Mouse (Mus musculus) embryonic facial prominence, embryonic 15.5 days (tissue): ENCODE measurements around the gene Cd244a. TPM values are rescaled to one million over a fixed set of nuclear protein-coding genes. Genes with fewer than 3 reads are reported as not detected.

Experiments used
- ATAC-seq: fragments of 200-750 bp; cut with Nextera tagmentation; 2 replicates; pipeline ENCODE4 v1.8.0; 2017; ENCODE audit warnings: low read depth, moderate TSS enrichment; ENCODE audit not compliant: insufficient number of reproducible peaks, low FRiP score, low TSS enrichment
- H3K27ac ChIP-seq: fragments of 300-500 bp; sonication (generic); replicated peaks from 2 replicates; pipeline ENCODE4 v1.5.1; 2015; ENCODE audit warnings: mild to moderate bottlenecking, inconsistent platforms
- H3K27me3 ChIP-seq: fragments of 300-500 bp; sonication (generic); 2 replicates; pipeline ENCODE4 v1.6.1; 2015; ENCODE audit warnings: inconsistent platforms
- H3K36me3 ChIP-seq: fragments of 300-500 bp; sonication (generic); 2 replicates; pipeline ENCODE4 v1.6.1; 2015; ENCODE audit warnings: mild to moderate bottlenecking, inconsistent platforms
- H3K4me1 ChIP-seq: fragments of 300-500 bp; sonication (generic); 2 replicates; pipeline ENCODE4 v1.6.1; 2015; ENCODE audit warnings: inconsistent platforms
- H3K4me2 ChIP-seq: fragments of 300-500 bp; sonication (generic); replicated peaks from 2 replicates; pipeline ENCODE4 v1.6.1; 2015; ENCODE audit warnings: mild to moderate bottlenecking, inconsistent platforms
- H3K4me3 ChIP-seq: fragments of 300-500 bp; sonication (generic); replicated peaks from 2 replicates; pipeline ENCODE4 v1.5.1; 2015; ENCODE audit warnings: mild to moderate bottlenecking, inconsistent platforms
- H3K9ac ChIP-seq: fragments of 300-500 bp; sonication (generic); 2 replicates; pipeline ENCODE4 v1.6.1; 2015; ENCODE audit warnings: inconsistent platforms
- H3K9me3 ChIP-seq: fragments of 300-500 bp; sonication (generic); replicated peaks from 2 replicates; pipeline ENCODE4 v1.6.1; 2016; ENCODE audit warnings: inconsistent platforms
- WGBS: fragments of 180-500 bp; shearing (Covaris S2); methylation state at CpG from one replicate; pipeline ENCODE4 v1.1.7; 2015; 5-methylcytosine and 5-hydroxymethylcytosine counted together
- polyA plus RNA-seq: library from polyadenylated mRNA; unstranded; fragments of >200 nt; fragmentation: Nextera tagmentation; extraction: Ambion mirVana; gene quantifications from 2 replicates; pipeline ENCODE4 v1.2.1, GENCODE M21; 2015

Cd244a gene
- polyA plus RNA-seq, 1 experiment from 2014 or later: 0.17 TPM

GRCm38 (mm10) chr1:171627801-171628200 lies 68.8 kb downstream of the Cd244a start:
- no peaks in the 10 kb centered on the region for H3K9me3 ChIP-seq
- no peaks in the 10 kb centered on the region for H3K27me3 ChIP-seq
- no peak overlapping the region for H3K27ac ChIP-seq
- no peak overlapping the region for H3K4me2 ChIP-seq
- no peaks in the 10 kb centered on the region for H3K4me1 ChIP-seq
- no peak overlapping the region for H3K4me3 ChIP-seq
- 70% methylated on average over 3 of the region's 3 CpGs for WGBS
- no peaks in the 10 kb centered on the region for H3K36me3 ChIP-seq
- no peak for ATAC-seq
- H3K9ac ChIP-seq: no peak overlapping the region

GRCm38 (mm10) chr1:171629168-171629567 lies 70.2 kb downstream of the Cd244a start:
- no peak overlapping the region for H3K4me3 ChIP-seq
- H3K27ac ChIP-seq: no peak overlapping the region
- no peak overlapping the region for H3K4me2 ChIP-seq
- WGBS: 65% methylated on average over 6 of the region's 6 CpGs
- H3K9me3 ChIP-seq: no peaks in the 10 kb centered on the region
- H3K36me3 ChIP-seq: no peaks in the 10 kb centered on the region
- no peaks in the 10 kb centered on the region for H3K4me1 ChIP-seq
- H3K9ac ChIP-seq: no peak overlapping the region
- H3K27me3 ChIP-seq: no peaks in the 10 kb centered on the region
- no peak for ATAC-seq

GRCm38 (mm10) chr1:171630041-171630440 lies 71.0 kb downstream of the Cd244a start:
- H3K4me3 ChIP-seq: no peak overlapping the region
- H3K9ac ChIP-seq: no peak overlapping the region
- no peaks in the 10 kb centered on the region for H3K36me3 ChIP-seq
- H3K27me3 ChIP-seq: no peaks in the 10 kb centered on the region
- no peaks in the 10 kb centered on the region for H3K4me1 ChIP-seq
- 75% methylated on average over 7 of the region's 7 CpGs for WGBS
- no peaks in the 10 kb centered on the region for H3K9me3 ChIP-seq
- H3K27ac ChIP-seq: no peak overlapping the region
- ATAC-seq: no peak
- H3K4me2 ChIP-seq: no peak overlapping the region

- no peaks in the 10 kb centered on the region for H3K4me1 ChIP-seq
- H3K9me3 ChIP-seq: no peaks in the 10 kb centered on the region
- H3K4me3 ChIP-seq: no peak overlapping the region
- H3K9ac ChIP-seq: no peak overlapping the region
- H3K36me3 ChIP-seq: no peaks in the 10 kb centered on the region
- no peak overlapping the region for H3K27ac ChIP-seq
- 70% methylated on average over 4 of the region's 4 CpGs for whole genome bisulfite sequencing
- H3K4me2 ChIP-seq: no peak overlapping the region
- H3K27me3 ChIP-seq: no peaks in the 10 kb centered on the region
- no peak for ATAC-seq
Observed at GRCm38 (mm10) chr1:171630912-171631311, 71.9 kb downstream of the Cd244a start.

GRCm38 (mm10) chr1:171631447-171631846 lies 72.5 kb downstream of the Cd244a start:
- Histone ChIP-seq H3K9me3 (no peaks in the 10 kb centered on the region), H3K27me3 (no peaks in the 10 kb centered on the region), H3K36me3 (no peaks in the 10 kb centered on the region), H3K4me3 (no peak overlapping the region), H3K27ac (no peak overlapping the region), H3K4me2 (no peak overlapping the region), H3K9ac (no peak overlapping the region), H3K4me1 (no peaks in the 10 kb centered on the region)
- WGBS: 57% methylated on average over 2 of the region's 2 CpGs
- no peak for ATAC-seq

- WGBS: 57% methylated on average over 6 of the region's 6 CpGs
- Histone ChIP-seq H3K27me3 (no peaks in the 10 kb centered on the region), H3K4me2 (no peak overlapping the region), H3K9ac (no peak overlapping the region), H3K9me3 (no peaks in the 10 kb centered on the region), H3K27ac (no peak overlapping the region), H3K36me3 (no peaks in the 10 kb centered on the region), H3K4me1 (no peaks in the 10 kb centered on the region), H3K4me3 (no peak overlapping the region)
- no peak for ATAC-seq
Observed at GRCm38 (mm10) chr1:171635696-171636095, 76.7 kb downstream of the Cd244a start.

- WGBS: 80% methylated on average over 8 of the region's 8 CpGs
- H3K4me2 ChIP-seq: no peak overlapping the region
- no peaks in the 10 kb centered on the region for H3K4me1 ChIP-seq
- no peaks in the 10 kb centered on the region for H3K9me3 ChIP-seq
- no peak overlapping the region for H3K4me3 ChIP-seq
- no peak for ATAC-seq
- no peaks in the 10 kb centered on the region for H3K36me3 ChIP-seq
- H3K9ac ChIP-seq: no peak overlapping the region
- H3K27me3 ChIP-seq: no peaks in the 10 kb centered on the region
- H3K27ac ChIP-seq: no peak overlapping the region
Observed at GRCm38 (mm10) chr1:171637101-171637500, 78.1 kb downstream of the Cd244a start.

GRCm38 (mm10) chr1:171638686-171639085 lies 79.7 kb downstream of the Cd244a start:
- Histone ChIP-seq H3K4me1 (no peaks in the 10 kb centered on the region), H3K9ac (no peak overlapping the region), H3K9me3 (no peaks in the 10 kb centered on the region), H3K4me3 (no peak overlapping the region), H3K4me2 (no peak overlapping the region), H3K36me3 (no peaks in the 10 kb centered on the region), H3K27ac (no peak overlapping the region), H3K27me3 (no peaks in the 10 kb centered on the region)
- no peak for ATAC-seq
- 75% methylated on average over 2 of the region's 2 CpGs for WGBS

- Histone ChIP-seq H3K4me2 (no peak overlapping the region), H3K27me3 (no peaks in the 10 kb centered on the region), H3K4me1 (no peaks in the 10 kb centered on the region), H3K36me3 (no peaks in the 10 kb centered on the region), H3K9ac (no peak overlapping the region), H3K4me3 (no peak overlapping the region), H3K9me3 (no peaks in the 10 kb centered on the region), H3K27ac (no peak overlapping the region)
- WGBS: 92% methylated on average over 6 of the region's 6 CpGs
- ATAC-seq: no peak
Observed at GRCm38 (mm10) chr1:171640796-171641195, 81.8 kb downstream of the Cd244a start.

GRCm38 (mm10) chr1:171643612-171644011 lies 84.6 kb downstream of the Cd244a start:
- Histone ChIP-seq H3K4me3 (no peak overlapping the region), H3K27ac (no peak overlapping the region), H3K9ac (no peak overlapping the region), H3K4me2 (no peak overlapping the region), H3K27me3 (no peaks in the 10 kb centered on the region), H3K36me3 (no peaks in the 10 kb centered on the region), H3K9me3 (no peaks in the 10 kb centered on the region), H3K4me1 (no peaks in the 10 kb centered on the region)
- 73% methylated on average over 7 of the region's 7 CpGs for WGBS
- no peak for ATAC-seq

GRCm38 (mm10) chr1:171646429-171646940 lies 87.5 kb downstream of the Cd244a start:
- no peaks in the 10 kb centered on the region for H3K27me3 ChIP-seq
- H3K4me1 ChIP-seq: no peaks in the 10 kb centered on the region
- WGBS: 68% methylated on average over 5 of the region's 5 CpGs
- no peaks in the 10 kb centered on the region for H3K9me3 ChIP-seq
- no peaks in the 10 kb centered on the region for H3K36me3 ChIP-seq
- H3K27ac ChIP-seq: no peak overlapping the region
- no peak overlapping the region for H3K9ac ChIP-seq
- no peak for ATAC-seq
- H3K4me2 ChIP-seq: no peak overlapping the region
- no peak overlapping the region for H3K4me3 ChIP-seq

GRCm38 (mm10) chr1:171647716-171648115 lies 88.7 kb downstream of the Cd244a start:
- H3K9me3 ChIP-seq: no peaks in the 10 kb centered on the region
- ATAC-seq: no peak
- H3K4me3 ChIP-seq: no peak overlapping the region
- H3K27ac ChIP-seq: no peak overlapping the region
- no peaks in the 10 kb centered on the region for H3K27me3 ChIP-seq
- WGBS: 86% methylated on average over 5 of the region's 5 CpGs
- no peaks in the 10 kb centered on the region for H3K4me1 ChIP-seq
- H3K36me3 ChIP-seq: no peaks in the 10 kb centered on the region
- H3K4me2 ChIP-seq: no peak overlapping the region
- no peak overlapping the region for H3K9ac ChIP-seq
